ENCODE assay signal across 11 mouse cellular contexts in the genomic region with DNA sequence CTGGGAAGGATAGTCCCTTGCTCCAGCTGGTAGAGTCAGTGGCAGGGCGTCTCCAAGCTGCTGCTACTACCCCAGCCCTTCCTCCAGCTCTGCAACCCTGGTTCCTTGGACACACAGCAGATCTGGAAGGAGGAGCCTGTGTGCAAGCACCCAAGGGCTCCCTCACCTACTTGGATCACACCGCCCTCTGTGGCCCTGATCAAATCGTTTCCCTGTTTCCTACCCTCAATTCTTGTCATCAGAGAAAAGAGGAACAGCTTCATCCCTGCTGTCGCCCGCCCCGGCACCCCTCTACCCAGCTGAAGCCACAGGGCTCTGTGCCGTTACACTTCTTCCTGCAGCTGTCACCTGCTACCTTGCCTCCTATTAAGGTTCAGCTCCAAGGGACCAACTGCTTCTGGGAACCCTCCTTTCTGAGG. TPM values are rescaled to one million over a fixed set of nuclear protein-coding genes. Genes with fewer than 3 reads are reported as not detected.
DNase-seq lines count a peak whose midpoint lies in the region; ATAC-seq and TF ChIP-seq lines count a peak whose summit lies in the region.
"Had no signal": no experiment of that assay in that cellular context is flagged by ENCODE, and none has a peak within 500 bp of the region (broad histone marks: within the 10 kb centered on the region; RNA-seq: fewer than 3 reads in every experiment).

No protein-coding gene starts in this region.

- peak; percentile 33 for DNase-seq in lung, postnatal 0 days (ENCODE audit: low spot score)
- no peak for DNase-seq in lung, postnatal 10 days
- peak; percentile 57 for DNase-seq in adrenal gland, postnatal 10 days
- DNase-seq in thymus, postnatal 10 days (ENCODE audit: low spot score in 2 of 2), result peak; percentile 56 to 71
- no peak for DNase-seq in gastrocnemius, postnatal 36 days
- DNase-seq in cerebellum, adult 8-10 months, result no peak
- no peak for DNase-seq in cerebellum, adult 11 months
- DNase-seq: cerebellum, adult 9-11 months had no signal

- H3K9ac ChIP-seq in lung, postnatal 0 days (replicated peaks; ENCODE audit: low read depth), result no peak overlapping the region

- intact Hi-C loops in gastrocnemius, postnatal 36 days (cut with DNase I), result no loop called here

- no peaks in the 10 kb centered on the region for H3K9me3 ChIP-seq in lung, postnatal 0 days (ENCODE audit: low read length)

- no peak overlapping the region for H3K4me3 ChIP-seq in lung, postnatal 0 days (ENCODE audit: low read depth, low read length)

- no peak for ATAC-seq in lung, postnatal 0 days
- ATAC-seq in megakaryocyte, adult 5-6 weeks (ENCODE audit: poor library complexity, severe bottlenecking), result peak; percentile 44

- no peak overlapping the region for H3K4me2 ChIP-seq in lung, postnatal 0 days (replicated peaks; ENCODE audit: low read depth, low read length)

- H3K27ac ChIP-seq in lung, postnatal 0 days (ENCODE audit: low read length), result no peak overlapping the region

- 0 out of 2 replicates have a peak, but pooled peaks cover 8% of the 10 kb centered on the region for H3K36me3 ChIP-seq in lung, postnatal 0 days (ENCODE audit: insufficient read depth, low read length)

- no peak for TF ChIP-seq CTCF in lung, postnatal 0 days (IDR thresholded peaks at IDR 0.05)

- TF ChIP-seq EP300 in lung, postnatal 0 days (IDR thresholded peaks at IDR 0.05), result no peak

- 87% methylated on average over 7 of the region's 7 CpGs for WGBS in lung, postnatal 0 days

- H3K27me3 ChIP-seq in lung, postnatal 0 days (replicated peaks; ENCODE audit: insufficient read depth, low read length), result no peaks in the 10 kb centered on the region

- H3K4me1 ChIP-seq in lung, postnatal 0 days (ENCODE audit: insufficient read depth, low read depth, low read length), result peaks cover 19% of the 10 kb centered on the region

RNA-seq across cellular contexts. Expression of gene Zc3h12a, which starts 9.7 kb away (rescaled TPM):
- polyA plus RNA-seq in lung, postnatal 0 days (2015; fragmentation: Nextera tagmentation; extraction: Ambion mirVana), result 1.6 and 2.3 TPM in 2 replicates
- total RNA-seq in adrenal gland, postnatal 10 days (2021), result 1 to 10 TPM; 4.6 to 6.8 TPM
- 10.4 and 11.1 TPM in 2 replicates for total RNA-seq in megakaryocyte, adult 5-6 weeks (2015)
- total RNA-seq in megakaryocyte, adult 5-6 weeks (2017), result 3.9 and 5.9 TPM in 2 replicates
- 1 to 10 TPM; 1.9 to 3.0 TPM for total RNA-seq in gastrocnemius, postnatal 36 days (2021)

RNA-seq across cellular contexts. Expression of gene Meaf6, which starts 33.0 kb away (rescaled TPM):
- polyA plus RNA-seq in lung, postnatal 0 days (2015; fragmentation: Nextera tagmentation; extraction: Ambion mirVana), result 29.7 and 32.1 TPM in 2 replicates
- 10 to 100 TPM; 23.8 to 36.0 TPM for total RNA-seq in adrenal gland, postnatal 10 days (2021)
- total RNA-seq in megakaryocyte, adult 5-6 weeks (2015), result 40.2 and 45.5 TPM in 2 replicates
- total RNA-seq in megakaryocyte, adult 5-6 weeks (2017), result 45.6 and 49.1 TPM in 2 replicates
- total RNA-seq in gastrocnemius, postnatal 36 days (2021), result 10 to 100 TPM in 1 of 2 experiments, 1 to 10 TPM in 1; 7.6 to 10.5 TPM

RNA-seq across cellular contexts. Expression of gene Snip1, which starts 51.4 kb away (rescaled TPM):
- 17.4 and 18.0 TPM in 2 replicates for polyA plus RNA-seq in lung, postnatal 0 days (2015; fragmentation: Nextera tagmentation; extraction: Ambion mirVana)
- 10 to 100 TPM; 15.5 to 16.7 TPM for total RNA-seq in adrenal gland, postnatal 10 days (2021)
- 24.1 and 27.0 TPM in 2 replicates for total RNA-seq in megakaryocyte, adult 5-6 weeks (2015)
- 23.2 and 27.0 TPM in 2 replicates for total RNA-seq in megakaryocyte, adult 5-6 weeks (2017)
- total RNA-seq in gastrocnemius, postnatal 36 days (2021), result 1 to 10 TPM; 3.5 to 4.1 TPM

RNA-seq across cellular contexts. Expression of gene Dnali1, which starts 52.4 kb away (rescaled TPM):
- 6.9 and 10.9 TPM in 2 replicates for polyA plus RNA-seq in lung, postnatal 0 days (2015; fragmentation: Nextera tagmentation; extraction: Ambion mirVana)
- total RNA-seq in adrenal gland, postnatal 10 days (2021), result not detected
- total RNA-seq in megakaryocyte, adult 5-6 weeks (2015), result not detected in 2 replicates
- not detected in 2 replicates for total RNA-seq in megakaryocyte, adult 5-6 weeks (2017)
- total RNA-seq in gastrocnemius, postnatal 36 days (2021), result not detected
- polyA plus RNA-seq: heart, embryonic 14.5 days; kidney, embryonic 14.5 days had no signal

Comparison
In these comparisons a context has a peak if more than half of its experiments do, and no peak if none do; other contexts are left out.
1. DNase-seq: peak in lung, postnatal 0 days (single experiment), adrenal gland, postnatal 10 days (single experiment) and thymus, postnatal 10 days (2 of 2); none in lung, postnatal 10 days (single experiment), gastrocnemius, postnatal 36 days (0 of 2), cerebellum, adult 8-10 months (single experiment) and cerebellum, adult 11 months (single experiment).